Mouse (Mus musculus) ES-Bruce4 (cell line): ENCODE results near the gene Best2.

ENCODE experiments used
- EP300 ChIP-seq: IDR thresholded peaks from 2 replicates; pipeline ENCODE4 v1.6.1; 2011; ENCODE audit warnings: low read depth, low read length; ENCODE audit not compliant: insufficient read depth
- POLR2A ChIP-seq: IDR thresholded peaks from one replicate; pipeline ENCODE4 v1.8.1; 2011; ENCODE audit warnings: low read length; ENCODE audit not compliant: insufficient read depth

DNA sequence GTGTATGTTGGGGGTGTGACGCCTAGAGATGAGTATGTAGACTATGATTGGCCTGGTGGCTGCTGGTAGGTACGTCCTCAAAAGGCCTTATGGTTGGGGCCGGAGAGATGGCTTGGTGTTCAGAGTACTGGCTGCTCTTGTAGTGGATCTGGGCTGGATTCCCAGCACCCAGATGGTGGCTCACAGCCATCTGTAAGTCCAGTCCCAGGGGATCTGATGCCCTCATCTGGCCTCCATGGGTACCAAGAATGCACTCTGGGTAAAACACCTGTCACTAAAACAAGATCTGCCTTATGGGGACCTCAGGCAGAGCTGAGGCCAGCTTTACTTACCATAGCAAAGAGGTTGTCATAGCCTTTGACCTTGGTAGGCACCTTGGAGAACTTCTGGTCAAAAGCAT is 9.5 kb upstream of the Best2 start:
- TF ChIP-seq EP300: no peak
- no peak for TF ChIP-seq POLR2A
